Mouse (Mus musculus): ENCODE data around the gene Rplp2. TPM values are rescaled to one million over a fixed set of nuclear protein-coding genes. Genes with fewer than 3 reads are reported as not detected.

Rplp2 gene
- polyA plus RNA-seq, 1 experiment from 2014 or later: 1,319 TPM

DNA sequence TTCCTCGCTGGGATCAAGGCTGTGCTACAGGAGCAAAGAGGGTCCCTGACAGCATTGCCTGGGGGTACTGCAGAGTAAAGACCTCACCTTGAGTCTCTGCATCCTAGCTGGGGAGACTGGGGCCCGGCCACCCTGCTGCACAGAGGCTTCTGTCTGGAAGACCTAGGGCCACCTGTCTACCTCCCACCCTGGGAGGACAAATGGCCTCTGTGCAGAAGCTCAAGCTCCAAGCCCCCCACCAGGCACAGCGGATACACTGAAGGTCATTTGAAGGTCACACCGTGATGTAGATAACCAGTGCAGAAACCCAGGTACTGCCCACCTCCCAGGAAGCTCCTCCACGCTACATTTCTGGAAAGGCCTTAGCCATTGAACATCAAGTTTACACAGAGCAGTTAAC lies 18.5 kb upstream of the Rplp2 start:
- H3K4me3 ChIP-seq (ENCODE audit: low read depth, low read length): peak overlapping the region; percentile 34
- H3K9me3 ChIP-seq (ENCODE audit: control insufficient read depth, low read length): no peaks in the 10 kb centered on the region
- H3K36me3 ChIP-seq (ENCODE audit: control insufficient read depth, insufficient read depth, low read length): no peaks in the 10 kb centered on the region; the same call in 1 of the 2 replicates
- H3K4me2 ChIP-seq (ENCODE audit: low read depth, severe bottlenecking): peak overlapping the region; percentile 50
- 54% methylated on average over 5 of the region's 5 CpGs for WGBS
- H3K9ac ChIP-seq (ENCODE audit: low read length): 0 out of 2 replicates have a peak overlapping the region, but pooled peaks have one; percentile 27
- DNase-seq (ENCODE audit: low spot score): no peak
- no peak overlapping the region for H3K27ac ChIP-seq (replicated peaks; ENCODE audit: low read depth, low read length)
- peaks cover 4% of the 10 kb centered on the region; the same call in 1 of the 2 replicates for H3K4me1 ChIP-seq (ENCODE audit: control insufficient read depth, insufficient read depth, low read length)
- no peaks in the 10 kb centered on the region for H3K27me3 ChIP-seq (ENCODE audit: control insufficient read depth, insufficient read depth, low read length)
- no peak for ATAC-seq (ENCODE audit: insufficient number of reproducible peaks, low FRiP score, low TSS enrichment, low read depth)

DNA sequence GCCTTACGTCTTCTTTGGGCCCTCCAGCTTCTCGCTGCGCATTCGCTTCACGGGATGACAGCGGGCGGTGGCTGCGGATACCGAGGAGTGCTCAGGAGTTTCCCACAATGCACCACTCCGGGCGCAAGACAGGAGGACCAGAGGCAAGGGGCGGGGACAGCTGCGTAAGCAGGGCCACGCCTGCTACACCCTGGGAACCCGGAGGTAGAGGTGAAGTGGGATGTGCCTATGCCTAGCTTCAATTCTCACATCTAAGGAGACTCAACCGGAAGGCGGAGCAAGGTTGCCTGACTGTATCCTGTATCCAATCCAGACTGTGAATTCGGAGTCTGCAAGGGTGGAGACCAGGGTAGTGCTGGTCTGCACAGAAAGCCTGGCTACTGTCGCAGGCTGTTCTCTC lies 17.9 kb upstream of the Rplp2 start, which contains the start of gene Cend1:
Cend1 (minus strand) TSS at position 182 of the 400 bp plus-strand sequence.
- Histone ChIP-seq H3K36me3 (ENCODE audit: control insufficient read depth, insufficient read depth, low read length) (no peaks in the 10 kb centered on the region; the same call in 1 of the 2 replicates), H3K27me3 (ENCODE audit: control insufficient read depth, insufficient read depth, low read length) (no peaks in the 10 kb centered on the region), H3K4me2 (ENCODE audit: low read depth, severe bottlenecking) (peak within 1 kb of the TSS; percentile 50), H3K4me3 (ENCODE audit: low read depth, low read length) (peak within 1 kb of the TSS; percentile 34), H3K9ac (ENCODE audit: low read length) (0 out of 2 replicates have a peak within 1 kb of the TSS, but pooled peaks have one; percentile 27), H3K4me1 (ENCODE audit: control insufficient read depth, insufficient read depth, low read length) (peaks cover 5% of the 10 kb centered on the region), H3K9me3 (ENCODE audit: control insufficient read depth, low read length) (no peaks in the 10 kb centered on the region), H3K27ac (replicated peaks; ENCODE audit: low read depth, low read length) (no peak within 1 kb of the TSS; the same call in 1 of the 2 replicates)
- ATAC-seq (ENCODE audit: insufficient number of reproducible peaks, low FRiP score, low TSS enrichment, low read depth) (peak; percentile 74; the same call in 1 of the 2 replicates), DNase-seq (ENCODE audit: low spot score) (peak; percentile 79)
- WGBS: 3% methylated on average over 19 of the region's 19 CpGs

DNA sequence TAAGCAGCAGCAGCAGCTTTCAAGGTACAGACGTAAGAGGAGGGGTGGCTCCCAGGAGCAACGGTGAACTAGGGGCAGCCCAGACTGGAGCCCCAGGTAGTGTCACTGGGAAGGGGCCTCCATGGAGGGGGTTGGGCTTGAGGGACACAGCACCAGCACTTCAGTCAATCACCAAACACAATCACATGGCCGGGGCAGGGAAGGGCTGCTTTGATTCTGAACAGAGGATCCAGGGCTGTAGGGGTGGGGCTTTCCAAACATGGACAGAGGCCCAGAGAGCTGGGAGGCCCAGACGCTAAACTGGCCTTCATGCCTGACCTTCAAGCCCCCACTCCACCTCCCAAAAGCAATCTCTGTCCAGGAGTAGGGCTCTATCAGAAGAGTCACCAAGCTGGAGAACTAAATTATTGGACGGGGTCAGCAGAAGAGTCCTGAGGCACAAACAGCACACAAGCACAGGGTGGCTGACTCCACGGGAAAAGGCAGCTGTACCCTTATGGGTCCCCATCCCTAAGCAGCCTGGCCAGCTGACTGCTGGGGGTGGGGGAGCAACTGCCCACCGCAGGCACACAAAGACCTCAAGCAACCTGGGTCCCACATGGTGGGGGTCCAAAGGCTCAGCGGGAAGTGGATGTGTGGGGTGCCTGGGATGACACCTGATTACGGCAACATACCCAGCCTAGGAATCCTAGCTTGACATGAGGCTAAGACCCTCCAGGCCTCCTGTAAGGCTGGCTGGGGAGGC lies 17.2 kb upstream of the Rplp2 start:
- no peak for ATAC-seq (ENCODE audit: insufficient number of reproducible peaks, low FRiP score, low TSS enrichment, low read depth)
- H3K4me1 ChIP-seq (ENCODE audit: control insufficient read depth, insufficient read depth, low read length): peaks cover 12% of the 10 kb centered on the region
- WGBS: 64% methylated on average over 9 of the region's 9 CpGs
- H3K36me3 ChIP-seq (ENCODE audit: control insufficient read depth, insufficient read depth, low read length): no peaks in the 10 kb centered on the region; the same call in 1 of the 2 replicates
- no peaks in the 10 kb centered on the region for H3K9me3 ChIP-seq (ENCODE audit: control insufficient read depth, low read length)
- H3K9ac ChIP-seq (ENCODE audit: low read length): no peak overlapping the region
- no peak overlapping the region for H3K4me3 ChIP-seq (ENCODE audit: low read depth, low read length)
- H3K27ac ChIP-seq (replicated peaks; ENCODE audit: low read depth, low read length): no peak overlapping the region; the same call in 1 of the 2 replicates
- peak overlapping the region; percentile 50; the same call in 1 of the 2 replicates for H3K4me2 ChIP-seq (ENCODE audit: low read depth, severe bottlenecking)
- no peak for DNase-seq (ENCODE audit: low spot score)
- no peaks in the 10 kb centered on the region for H3K27me3 ChIP-seq (ENCODE audit: control insufficient read depth, insufficient read depth, low read length)

DNA sequence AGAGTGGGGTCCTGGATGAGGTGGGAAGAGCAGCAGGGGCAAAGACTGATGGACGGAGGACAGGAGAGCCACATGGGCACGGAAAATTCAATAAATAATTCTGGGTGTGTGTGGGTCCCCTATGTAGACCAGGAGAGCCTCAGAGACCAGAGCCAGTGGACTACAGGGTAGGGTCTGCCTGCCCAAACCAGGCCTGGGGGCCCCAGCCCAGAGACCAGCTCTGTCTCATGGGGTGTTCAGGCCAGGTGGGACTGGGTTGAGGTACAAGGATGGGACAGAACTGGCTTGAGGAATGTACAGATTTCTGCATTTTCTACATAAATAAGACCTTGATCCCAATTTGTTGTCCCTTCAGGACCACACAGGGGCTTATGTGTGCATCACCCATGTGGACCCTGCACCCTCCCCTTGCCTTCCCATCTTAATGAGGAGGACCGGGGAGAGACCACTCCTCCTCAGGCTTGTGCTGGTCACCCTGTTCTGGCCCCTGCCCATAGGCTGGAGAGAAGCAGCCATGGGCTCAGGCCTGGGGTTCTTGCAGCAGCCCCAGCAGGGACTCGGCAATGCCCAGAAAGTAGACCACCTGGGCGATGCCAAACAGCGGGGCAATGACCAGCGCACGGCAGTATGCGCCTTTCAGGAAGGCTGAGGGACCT lies 16.5 kb upstream of the Rplp2 start:
- WGBS: 94% methylated on average over 9 of the region's 9 CpGs
- Histone ChIP-seq H3K4me3 (ENCODE audit: low read depth, low read length) (no peak overlapping the region), H3K27me3 (ENCODE audit: control insufficient read depth, insufficient read depth, low read length) (no peaks in the 10 kb centered on the region), H3K4me2 (ENCODE audit: low read depth, severe bottlenecking) (no peak overlapping the region), H3K9ac (ENCODE audit: low read length) (no peak overlapping the region), H3K9me3 (ENCODE audit: control insufficient read depth, low read length) (no peaks in the 10 kb centered on the region), H3K4me1 (ENCODE audit: control insufficient read depth, insufficient read depth, low read length) (peaks cover 12% of the 10 kb centered on the region), H3K27ac (replicated peaks; ENCODE audit: low read depth, low read length) (no peak overlapping the region), H3K36me3 (ENCODE audit: control insufficient read depth, insufficient read depth, low read length) (no peaks in the 10 kb centered on the region; the same call in 1 of the 2 replicates)
- DNase-seq (ENCODE audit: low spot score) (no peak), ATAC-seq (ENCODE audit: insufficient number of reproducible peaks, low FRiP score, low TSS enrichment, low read depth) (no peak)

DNA sequence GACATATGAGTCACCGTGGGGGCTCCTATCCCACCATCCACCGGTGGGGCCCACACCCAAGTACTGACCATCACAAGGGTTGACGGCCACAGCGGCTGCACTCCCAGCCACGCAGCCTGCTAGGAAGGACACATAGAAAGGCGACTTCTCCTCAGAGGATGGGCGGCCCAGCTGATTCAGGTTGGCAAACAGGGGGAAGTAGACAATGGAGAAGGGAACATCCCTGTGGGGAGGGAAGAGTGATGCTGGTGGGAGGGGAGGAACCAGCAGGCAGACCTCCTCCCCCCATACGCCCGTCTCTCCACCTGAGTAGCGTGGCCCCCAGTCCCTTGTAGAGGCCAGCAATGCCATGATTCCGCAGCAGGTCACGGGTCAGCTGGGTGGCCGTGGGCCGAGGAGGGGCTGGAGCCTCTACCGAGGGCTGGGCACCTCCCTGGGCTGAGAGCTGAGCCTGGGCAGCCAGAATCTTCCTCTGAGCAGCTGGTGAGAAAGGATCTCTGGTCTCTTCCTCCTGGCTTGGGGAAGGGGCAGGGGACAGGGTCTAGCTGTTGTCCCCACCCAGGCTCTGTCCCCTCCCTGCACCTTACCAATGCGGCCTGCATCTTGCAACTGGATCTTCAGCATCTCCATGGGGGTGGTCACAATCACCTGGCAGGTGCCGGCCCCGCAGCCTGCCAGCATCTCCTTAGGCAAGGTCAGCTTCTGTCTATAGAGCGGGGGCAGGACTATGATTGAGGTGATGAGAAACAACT lies 15.6 kb upstream of the Rplp2 start:
- no peak overlapping the region for H3K4me2 ChIP-seq (ENCODE audit: low read depth, severe bottlenecking)
- ATAC-seq (ENCODE audit: insufficient number of reproducible peaks, low FRiP score, low TSS enrichment, low read depth) (no peak), DNase-seq (ENCODE audit: low spot score) (no peak)
- peaks cover 12% of the 10 kb centered on the region for H3K4me1 ChIP-seq (ENCODE audit: control insufficient read depth, insufficient read depth, low read length)
- 92% methylated on average over 18 of the region's 19 CpGs for WGBS
- H3K9me3 ChIP-seq (ENCODE audit: control insufficient read depth, low read length): no peaks in the 10 kb centered on the region
- H3K27ac ChIP-seq (replicated peaks; ENCODE audit: low read depth, low read length): no peak overlapping the region
- no peak overlapping the region for H3K4me3 ChIP-seq (ENCODE audit: low read depth, low read length)
- no peak overlapping the region for H3K9ac ChIP-seq (ENCODE audit: low read length)
- H3K27me3 ChIP-seq (ENCODE audit: control insufficient read depth, insufficient read depth, low read length): no peaks in the 10 kb centered on the region
- H3K36me3 ChIP-seq (ENCODE audit: control insufficient read depth, insufficient read depth, low read length): no peaks in the 10 kb centered on the region; the same call in 1 of the 2 replicates

DNA sequence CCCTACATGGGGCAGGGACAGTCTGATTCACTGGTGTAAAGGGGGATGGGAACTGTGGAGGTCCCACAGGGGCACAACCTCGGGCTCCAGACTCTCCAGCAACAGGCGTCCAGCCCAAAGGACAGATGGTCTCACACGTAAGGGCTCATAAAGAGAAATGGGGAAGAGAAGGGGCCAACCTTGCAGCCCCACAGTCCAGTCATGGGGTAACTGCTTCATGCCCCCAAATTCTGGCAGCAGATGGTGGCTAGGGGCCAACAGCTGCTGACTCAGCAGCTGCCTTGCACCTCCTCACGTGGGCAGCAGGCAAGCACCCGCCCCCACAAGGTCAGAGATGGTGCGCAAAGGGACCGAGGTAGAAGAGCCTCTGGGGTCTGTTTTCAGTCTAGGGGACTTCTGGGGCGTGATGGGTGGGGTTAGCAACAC lies 15.0 kb upstream of the Rplp2 start:
- Histone ChIP-seq H3K4me3 (ENCODE audit: low read depth, low read length) (no peak overlapping the region), H3K9me3 (ENCODE audit: control insufficient read depth, low read length) (no peaks in the 10 kb centered on the region), H3K4me1 (ENCODE audit: control insufficient read depth, insufficient read depth, low read length) (peaks cover 14% of the 10 kb centered on the region), H3K27me3 (ENCODE audit: control insufficient read depth, insufficient read depth, low read length) (no peaks in the 10 kb centered on the region), H3K4me2 (ENCODE audit: low read depth, severe bottlenecking) (no peak overlapping the region), H3K27ac (replicated peaks; ENCODE audit: low read depth, low read length) (no peak overlapping the region), H3K36me3 (ENCODE audit: control insufficient read depth, insufficient read depth, low read length) (no peaks in the 10 kb centered on the region; the same call in 1 of the 2 replicates), H3K9ac (ENCODE audit: low read length) (no peak overlapping the region)
- WGBS: 79% methylated on average over 8 of the region's 8 CpGs
- no peak for DNase-seq (ENCODE audit: low spot score)
- ATAC-seq (ENCODE audit: insufficient number of reproducible peaks, low FRiP score, low TSS enrichment, low read depth): no peak

DNA sequence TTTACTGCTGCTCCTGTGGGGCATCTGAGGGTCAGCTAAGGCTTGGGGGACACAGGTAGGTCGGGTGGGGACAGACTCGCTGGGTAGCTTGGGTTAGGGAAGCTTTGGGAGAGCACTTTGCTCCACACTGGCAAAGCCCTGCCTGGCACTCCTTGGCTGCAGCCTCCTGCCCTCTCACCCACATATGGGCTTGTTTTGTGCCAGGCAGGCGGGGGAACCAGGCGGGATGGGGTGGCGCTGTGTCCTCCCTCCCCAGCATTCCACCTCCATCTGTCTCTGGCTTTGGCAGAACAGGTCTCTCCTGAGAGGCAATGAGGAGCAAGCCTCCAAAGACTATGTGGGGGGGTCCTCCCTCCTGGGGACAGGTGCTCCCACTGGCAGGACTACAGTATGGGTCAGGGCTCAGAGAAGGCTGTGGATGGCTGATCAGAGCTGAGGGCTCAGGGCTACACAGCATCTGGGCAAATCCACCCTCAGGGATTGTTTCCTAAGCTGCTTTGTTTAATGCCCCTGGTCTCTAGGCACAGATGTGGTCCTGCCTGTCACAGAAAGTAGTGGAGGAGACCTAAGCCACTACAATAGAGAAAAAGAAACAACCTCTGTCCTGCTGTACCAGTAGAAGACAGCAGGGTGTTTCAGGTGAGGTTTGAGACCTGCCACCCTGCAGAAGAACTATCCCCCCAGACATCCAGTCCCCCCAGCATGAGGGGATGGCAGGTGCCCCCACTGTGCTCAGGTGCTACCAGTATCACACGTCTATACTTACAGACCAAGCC lies 14.2 kb upstream of the Rplp2 start:
- no peaks in the 10 kb centered on the region for H3K9me3 ChIP-seq (ENCODE audit: control insufficient read depth, low read length)
- no peak for DNase-seq (ENCODE audit: low spot score)
- no peak overlapping the region for H3K9ac ChIP-seq (ENCODE audit: low read length)
- no peaks in the 10 kb centered on the region for H3K27me3 ChIP-seq (ENCODE audit: control insufficient read depth, insufficient read depth, low read length)
- H3K4me3 ChIP-seq (ENCODE audit: low read depth, low read length): no peak overlapping the region
- no peaks in the 10 kb centered on the region; the same call in 1 of the 2 replicates for H3K36me3 ChIP-seq (ENCODE audit: control insufficient read depth, insufficient read depth, low read length)
- 86% methylated on average over 6 of the region's 6 CpGs for WGBS
- H3K4me2 ChIP-seq (ENCODE audit: low read depth, severe bottlenecking): no peak overlapping the region
- no peak for ATAC-seq (ENCODE audit: insufficient number of reproducible peaks, low FRiP score, low TSS enrichment, low read depth)
- no peak overlapping the region for H3K27ac ChIP-seq (replicated peaks; ENCODE audit: low read depth, low read length)
- H3K4me1 ChIP-seq (ENCODE audit: control insufficient read depth, insufficient read depth, low read length): peaks cover 14% of the 10 kb centered on the region

Data from limb, embryonic 11.5 days (tissue).